ENCODE assay signal across 9 mouse cellular contexts in genomic region chr15:99342194-99342981, GRCm38 (mm10). TPM values are rescaled to one million over a fixed set of nuclear protein-coding genes. Genes with fewer than 3 reads are reported as not detected.
DNase-seq lines count a peak whose midpoint lies in the region; ATAC-seq and TF ChIP-seq lines count a peak whose summit lies in the region.
"Had no signal": no experiment of that assay in that cellular context is flagged by ENCODE, and none has a peak within 500 bp of the region (broad histone marks: within the 10 kb centered on the region; RNA-seq: fewer than 3 reads in every experiment).

No protein-coding gene starts in this region.

- TF ChIP-seq POLR2A in CH12.LX (IDR thresholded peaks at IDR 0.05; ENCODE audit: low read depth, low read length), result no peak

- H3K4me3 ChIP-seq in hindbrain, embryonic 15.5 days, result no peak overlapping the region
- H3K4me3 ChIP-seq in hindbrain, embryonic 11.5 days (ENCODE audit: low read depth, low read length), result no peak overlapping the region
- H3K4me3 ChIP-seq in CH12.LX (replicated peaks in 1 of 3; ENCODE audit: low read depth in 2 of 3, low read length in 2 of 3, poor library complexity in 1 of 3), result no peak overlapping the region
- H3K4me3 ChIP-seq in limb, embryonic 12.5 days (replicated peaks), result no peak overlapping the region
- H3K4me3 ChIP-seq: neural tube, embryonic 13.5 days had no signal

- H3K27me3 ChIP-seq in hindbrain, embryonic 15.5 days, result no peaks in the 10 kb centered on the region
- H3K27me3 ChIP-seq in hindbrain, embryonic 11.5 days (ENCODE audit: control insufficient read depth, insufficient read depth, low read length), result no peaks in the 10 kb centered on the region
- H3K27me3 ChIP-seq in CH12.LX (replicated peaks), result no peaks in the 10 kb centered on the region
- no peaks in the 10 kb centered on the region for H3K27me3 ChIP-seq in limb, embryonic 12.5 days
- H3K27me3 ChIP-seq: neural tube, embryonic 13.5 days had no signal

- peaks cover 12% of the 10 kb centered on the region for H3K79me2 ChIP-seq in CH12.LX (replicated peaks; ENCODE audit: control insufficient read depth, extremely low read depth, insufficient read depth, poor library complexity, severe bottlenecking)

- DNase-seq in hindbrain, embryonic 11.5 days (ENCODE audit: low spot score), result no peak
- DNase-seq in A20 (ENCODE audit: low read depth, low spot score) (peak; percentile 42), CH12.LX (ENCODE audit: extremely low read depth) (peak; percentile 49)
- DNase-seq in embryo, embryonic 10 days (ENCODE audit: low spot score), result no peak
- no peak for DNase-seq in frontal cortex, postnatal 36 days (ENCODE audit: low spot score in 2 of 2)
- DNase-seq: adrenal gland, postnatal 14 days had no signal

- 56% methylated on average over 9 of the region's 9 CpGs for WGBS in hindbrain, embryonic 15.5 days
- WGBS in hindbrain, embryonic 11.5 days, result 66% methylated on average over 9 of the region's 9 CpGs
- 51% methylated on average over 9 of the region's 9 CpGs for WGBS in limb, embryonic 12.5 days

- no peaks in the 10 kb centered on the region for H3K36me3 ChIP-seq in hindbrain, embryonic 15.5 days
- no peaks in the 10 kb centered on the region for H3K36me3 ChIP-seq in hindbrain, embryonic 11.5 days (ENCODE audit: control insufficient read depth, insufficient read depth, low read length)
- peaks cover 0 to 23% of the 10 kb centered on the region in 2 experiments for H3K36me3 ChIP-seq in CH12.LX (replicated peaks in 1 of 2; ENCODE audit: control insufficient read depth in 1 of 2, insufficient read depth in 1 of 2, low read length in 1 of 2)
- H3K36me3 ChIP-seq in limb, embryonic 12.5 days, result no peaks in the 10 kb centered on the region
- H3K36me3 ChIP-seq: neural tube, embryonic 13.5 days had no signal

- peak overlapping the region; percentile 77; the same call in 1 of the 2 replicates for H3K27ac ChIP-seq in hindbrain, embryonic 15.5 days (replicated peaks)
- H3K27ac ChIP-seq in hindbrain, embryonic 11.5 days (ENCODE audit: low read depth, low read length), result no peak overlapping the region
- H3K27ac ChIP-seq in CH12.LX (ENCODE audit: insufficient read depth, low read depth), result no peak overlapping the region
- 0 out of 2 replicates have a peak overlapping the region, but pooled peaks have one; percentile 87 for H3K27ac ChIP-seq in limb, embryonic 12.5 days

- no peak for ATAC-seq in hindbrain, embryonic 15.5 days (ENCODE audit: low FRiP score, low read depth)
- no peak for ATAC-seq in hindbrain, embryonic 11.5 days (ENCODE audit: low FRiP score)
- ATAC-seq in limb, embryonic 12.5 days (ENCODE audit: insufficient number of reproducible peaks, insufficient read depth, low FRiP score, low TSS enrichment, low read depth), result no peak

- in situ Hi-C loops in CH12.LX (cut with MboI; ENCODE audit: low pct_ligation_motif_present, low pct_unique_long_range_greater_than_20kb, low sequenced_read_pairs), result no loop called here

- no peak for TF ChIP-seq RAD21 in CH12.LX (IDR thresholded peaks at IDR 0.05; ENCODE audit: low read depth, low read length)

- H3K9ac ChIP-seq in hindbrain, embryonic 15.5 days, result no peak overlapping the region
- H3K9ac ChIP-seq in hindbrain, embryonic 11.5 days (ENCODE audit: low read depth, low read length), result no peak overlapping the region
- 0 out of 2 replicates have a peak overlapping the region, but pooled peaks have one; percentile 2 for H3K9ac ChIP-seq in CH12.LX (ENCODE audit: insufficient read depth, low read depth)
- 0 out of 2 replicates have a peak overlapping the region, but pooled peaks have one; percentile 13 for H3K9ac ChIP-seq in limb, embryonic 12.5 days (replicated peaks)

- TF ChIP-seq CTCF in CH12.LX (conservative IDR thresholded peaks at IDR 0.05 in 1 of 2, IDR thresholded peaks at IDR 0.05 in 1 of 2; ENCODE audit: low read depth in 2 of 2, low read length in 2 of 2), result no peak

- no peaks in the 10 kb centered on the region for H3K9me3 ChIP-seq in hindbrain, embryonic 15.5 days
- no peaks in the 10 kb centered on the region for H3K9me3 ChIP-seq in hindbrain, embryonic 11.5 days (ENCODE audit: control insufficient read depth, low read length)
- H3K9me3 ChIP-seq in CH12.LX (replicated peaks; ENCODE audit: low read length), result no peaks in the 10 kb centered on the region
- no peaks in the 10 kb centered on the region for H3K9me3 ChIP-seq in limb, embryonic 12.5 days
- H3K9me3 ChIP-seq: neural tube, embryonic 13.5 days had no signal

- H3K4me1 ChIP-seq in hindbrain, embryonic 15.5 days (replicated peaks), result peaks cover 26% of the 10 kb centered on the region
- H3K4me1 ChIP-seq in hindbrain, embryonic 11.5 days (replicated peaks; ENCODE audit: control insufficient read depth, insufficient read depth, low read length), result no peaks in the 10 kb centered on the region
- H3K4me1 ChIP-seq in CH12.LX (ENCODE audit: control insufficient read depth in 1 of 2, insufficient read depth in 2 of 2), result peaks cover 62 to 93% of the 10 kb centered on the region in 2 experiments
- H3K4me1 ChIP-seq in limb, embryonic 12.5 days (replicated peaks), result peaks cover 71% of the 10 kb centered on the region

- TF ChIP-seq EP300 in CH12.LX (IDR thresholded peaks at IDR 0.05; ENCODE audit: low read length), result peak; percentile 7; the same call in 1 of the 2 replicates

- dilution Hi-C loops in CH12.LX (cut with MboI; ENCODE audit: extremely low pct_ligation_motif_present, extremely low pct_unique_long_range_greater_than_20kb, low sequenced_read_pairs), result no loop called here

- no peak overlapping the region for H3K4me2 ChIP-seq in hindbrain, embryonic 15.5 days
- H3K4me2 ChIP-seq in hindbrain, embryonic 11.5 days (replicated peaks; ENCODE audit: low read depth, low read length), result no peak overlapping the region
- peak overlapping the region; percentile 59 for H3K4me2 ChIP-seq in CH12.LX (ENCODE audit: insufficient read depth, low read depth, poor library complexity, severe bottlenecking)
- no peak overlapping the region for H3K4me2 ChIP-seq in limb, embryonic 12.5 days
- H3K4me2 ChIP-seq: neural tube, embryonic 13.5 days had no signal

TF ChIP-seq in CH12.LX, 34 proteins besides CTCF, POLR2A, EP300 and RAD21:
- TF ChIP-seq MAX (IDR thresholded peaks at IDR 0.05; ENCODE audit: low read length), result peak; percentile 42; the same call in 1 of the 2 replicates
- TF ChIP-seq ETS1 (conservative IDR thresholded peaks at IDR 0.05; ENCODE audit: low read depth, low read length), result peak; percentile 23; the same call in 1 of the 2 replicates
- TF ChIP-seq SMC3 (IDR thresholded peaks at IDR 0.05; ENCODE audit: low read depth, low read length), result no peak
- 0 out of 2 replicates have a peak, but pooled peaks have one; percentile 27 for TF ChIP-seq BHLHE40 (IDR thresholded peaks at IDR 0.05; ENCODE audit: low read depth, low read length)
- TF ChIP-seq IRF4 (IDR thresholded peaks at IDR 0.05; ENCODE audit: low read depth, low read length), result peak; percentile 33; the same call in 1 of the 2 replicates

RNA-seq across cellular contexts. Expression of gene Fmnl3, which starts 27.9 kb away (rescaled TPM):
- polyA plus RNA-seq in hindbrain, embryonic 15.5 days (2015; fragmentation: Nextera tagmentation; extraction: Ambion mirVana), result 8.9 and 9.1 TPM in 2 replicates
- 10.5 and 11.4 TPM in 2 replicates for polyA plus RNA-seq in hindbrain, embryonic 11.5 days (2014; fragmentation: Nextera tagmentation; extraction: Ambion mirVana)
- total RNA-seq in CH12.LX (2012; rRNA removed) (28.6 and 28.8 TPM in 2 replicates), CH12.LX (2014; rRNA removed) (23.5 and 24.2 TPM in 2 replicates)
- polyA plus RNA-seq in CH12.LX (2012; ENCODE audit: insufficient read length, low read depth), result 49.3 and 50.6 TPM in 2 replicates
- polyA plus RNA-seq in limb, embryonic 12.5 days (2016; fragmentation: Nextera tagmentation; extraction: Ambion mirVana), result 33.6 and 40.6 TPM in 2 replicates

RNA-seq across cellular contexts. Expression of gene Fam186b, which starts 46.7 kb away (rescaled TPM):
- 0.55 and 0.86 TPM in 2 replicates for polyA plus RNA-seq in hindbrain, embryonic 15.5 days (2015; fragmentation: Nextera tagmentation; extraction: Ambion mirVana)
- 0.22 and 0.29 TPM in 2 replicates for polyA plus RNA-seq in hindbrain, embryonic 11.5 days (2014; fragmentation: Nextera tagmentation; extraction: Ambion mirVana)
- total RNA-seq in CH12.LX (2012; rRNA removed) (0.04 TPM in 1 of 2 replicates, not detected in the other), CH12.LX (2014; rRNA removed) (not detected in 2 replicates)
- 0.11 TPM in 1 of 2 replicates, not detected in the other for polyA plus RNA-seq in CH12.LX (2012; ENCODE audit: insufficient read length, low read depth)
- polyA plus RNA-seq in limb, embryonic 12.5 days (2016; fragmentation: Nextera tagmentation; extraction: Ambion mirVana), result not detected in 2 replicates

RNA-seq across cellular contexts. Expression of gene Prpf40b, which starts 47.5 kb away (rescaled TPM):
- polyA plus RNA-seq in hindbrain, embryonic 15.5 days (2015; fragmentation: Nextera tagmentation; extraction: Ambion mirVana), result 108 and 114 TPM in 2 replicates
- 41.9 and 45.7 TPM in 2 replicates for polyA plus RNA-seq in hindbrain, embryonic 11.5 days (2014; fragmentation: Nextera tagmentation; extraction: Ambion mirVana)
- total RNA-seq in CH12.LX (2012; rRNA removed) (18.8 and 27.9 TPM in 2 replicates), CH12.LX (2014; rRNA removed) (11.7 and 14.3 TPM in 2 replicates)
- 31.6 and 31.8 TPM in 2 replicates for polyA plus RNA-seq in CH12.LX (2012; ENCODE audit: insufficient read length, low read depth)
- polyA plus RNA-seq in limb, embryonic 12.5 days (2016; fragmentation: Nextera tagmentation; extraction: Ambion mirVana), result 74.6 TPM in 2 replicates

RNA-seq across cellular contexts. Expression of gene Tmbim6, which starts 50.3 kb away (rescaled TPM):
- 299 and 320 TPM in 2 replicates for polyA plus RNA-seq in hindbrain, embryonic 15.5 days (2015; fragmentation: Nextera tagmentation; extraction: Ambion mirVana)
- 212 and 224 TPM in 2 replicates for polyA plus RNA-seq in hindbrain, embryonic 11.5 days (2014; fragmentation: Nextera tagmentation; extraction: Ambion mirVana)
- total RNA-seq in CH12.LX (2012; rRNA removed) (223 and 268 TPM in 2 replicates), CH12.LX (2014; rRNA removed) (260 and 269 TPM in 2 replicates)
- 313 and 329 TPM in 2 replicates for polyA plus RNA-seq in CH12.LX (2012; ENCODE audit: insufficient read length, low read depth)
- 240 and 252 TPM in 2 replicates for polyA plus RNA-seq in limb, embryonic 12.5 days (2016; fragmentation: Nextera tagmentation; extraction: Ambion mirVana)

Comparison
In these comparisons a context has a peak if more than half of its experiments do, and no peak if none do; other contexts are left out.
1. H3K27ac ChIP-seq: peak in hindbrain, embryonic 15.5 days (single experiment) and limb, embryonic 12.5 days (single experiment); none in hindbrain, embryonic 11.5 days (single experiment) and CH12.LX (single experiment).
2. H3K9ac ChIP-seq: peak in CH12.LX (single experiment) and limb, embryonic 12.5 days (single experiment); none in hindbrain, embryonic 15.5 days (single experiment) and hindbrain, embryonic 11.5 days (single experiment).
3. DNase-seq: peak in A20 (single experiment) and CH12.LX (single experiment); none in hindbrain, embryonic 11.5 days (single experiment), embryo, embryonic 10 days (single experiment) and frontal cortex, postnatal 36 days (0 of 2).